Mouse (Mus musculus): ENCODE measurements at regions not wholly inside any gene's neighbourhood (a gene's known extent, or its start where the extent isn't known, plus 50 kb on each side); places are given as distances from the start of the nearest gene placed in this dataset.

DNA sequence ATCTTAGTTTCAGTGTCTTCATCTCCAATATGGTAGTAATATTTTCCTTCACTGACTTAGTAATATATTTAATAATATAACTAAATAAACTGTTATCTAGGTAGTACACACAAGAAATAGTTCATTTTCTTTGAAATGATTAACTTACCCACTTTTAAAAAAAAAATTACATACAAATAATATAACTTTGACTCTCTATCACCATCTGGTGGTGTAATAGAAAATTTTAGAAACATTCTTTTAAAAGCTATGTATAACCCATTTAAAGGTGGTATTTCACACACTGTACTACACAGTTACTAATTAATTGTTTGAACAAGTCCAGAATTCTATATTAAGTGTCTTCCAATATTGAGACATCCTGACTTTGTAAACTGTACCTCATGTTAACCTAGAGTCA lies 53.9 kb upstream of the Olfr266 start:
- DNase-seq (ENCODE audit: low spot score in 2 of 2) = no peak

DNA sequence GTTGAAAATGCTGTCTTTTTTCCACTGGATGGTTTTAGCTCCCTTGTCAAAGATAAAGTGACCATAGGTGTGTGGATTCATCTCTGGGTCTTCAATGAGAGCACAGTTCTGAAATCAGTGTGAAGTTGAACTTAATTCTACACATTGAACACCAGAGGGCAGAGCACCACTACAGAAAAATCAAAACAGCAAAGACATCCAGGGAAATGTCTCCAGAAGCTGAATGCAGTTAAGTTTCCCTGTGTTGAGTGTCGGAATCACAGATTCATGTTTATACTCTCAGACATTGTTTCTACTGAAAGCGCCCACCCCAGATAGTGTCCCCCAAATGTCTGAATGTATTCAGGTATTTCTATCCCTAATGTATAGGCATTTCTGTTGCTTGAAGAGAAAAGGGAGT lies 77.1 kb upstream of the Olfr266 start:
- peak in 1 of 2 experiments; percentile 31 for DNase-seq (ENCODE audit: low spot score in 2 of 2)

DNA sequence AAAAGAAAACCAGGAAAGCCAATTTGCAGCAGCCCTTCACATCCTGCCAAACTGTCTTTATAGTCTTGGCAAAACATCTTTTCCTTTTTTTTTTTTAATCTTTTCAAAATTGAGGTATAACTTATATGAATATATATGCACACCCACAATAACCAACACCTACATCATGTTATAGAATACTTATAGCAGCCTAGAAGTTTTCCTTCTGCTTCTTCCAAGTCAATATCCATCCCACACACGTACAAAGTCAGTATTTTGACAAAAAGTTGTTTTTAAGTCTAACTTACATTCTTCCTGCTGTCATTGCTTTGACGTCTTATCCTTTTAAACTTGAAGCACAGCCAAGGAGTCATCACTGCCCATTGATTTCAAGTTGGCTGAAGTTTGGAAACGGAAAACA lies 80.6 kb upstream of the Olfr266 start:
- DNase-seq (ENCODE audit: low spot score in 2 of 2) = no peak

DNA sequence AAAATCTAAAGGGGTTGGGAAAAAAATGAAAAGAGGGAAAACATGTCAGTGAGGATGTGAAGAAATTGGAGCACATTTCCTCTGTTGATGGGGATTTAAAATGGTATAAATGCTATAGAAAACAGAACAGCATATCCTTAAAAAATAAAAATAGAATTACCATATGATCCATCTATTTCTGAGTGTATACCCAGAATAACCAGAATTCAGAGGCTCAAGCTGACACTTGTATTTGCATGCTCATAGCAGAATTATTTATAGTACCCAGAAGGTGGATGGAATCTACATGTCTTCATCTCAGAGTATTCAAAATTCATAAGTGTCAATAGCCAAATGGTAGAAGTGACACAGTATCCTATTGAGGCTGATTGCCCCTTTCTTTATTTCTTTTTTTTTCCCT lies 99.9 kb upstream of the Kcna3 start:
- no peak for DNase-seq (ENCODE audit: low spot score in 2 of 2)

DNA sequence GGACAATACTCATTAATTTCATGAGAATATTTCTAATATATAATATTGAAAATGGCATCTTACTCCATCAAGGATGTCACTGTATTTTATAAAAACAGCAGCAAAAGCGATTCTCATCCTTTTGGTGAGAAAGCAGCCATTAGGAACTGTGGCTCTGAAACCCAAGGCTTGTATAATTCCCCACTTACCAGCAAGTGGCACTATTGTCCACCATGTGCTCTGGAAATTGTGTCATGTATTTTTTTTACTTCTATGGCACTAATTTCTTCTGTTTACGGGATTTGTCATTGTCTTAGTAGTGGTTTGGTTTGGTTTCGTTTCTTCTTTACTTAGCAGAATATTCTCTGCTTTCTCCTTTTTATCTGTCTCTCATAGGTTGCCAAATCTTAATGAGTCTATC lies 95.9 kb upstream of the Kcna3 start:
- peak in 1 of 2 experiments; percentile 43 for DNase-seq (ENCODE audit: low spot score in 2 of 2)

DNA sequence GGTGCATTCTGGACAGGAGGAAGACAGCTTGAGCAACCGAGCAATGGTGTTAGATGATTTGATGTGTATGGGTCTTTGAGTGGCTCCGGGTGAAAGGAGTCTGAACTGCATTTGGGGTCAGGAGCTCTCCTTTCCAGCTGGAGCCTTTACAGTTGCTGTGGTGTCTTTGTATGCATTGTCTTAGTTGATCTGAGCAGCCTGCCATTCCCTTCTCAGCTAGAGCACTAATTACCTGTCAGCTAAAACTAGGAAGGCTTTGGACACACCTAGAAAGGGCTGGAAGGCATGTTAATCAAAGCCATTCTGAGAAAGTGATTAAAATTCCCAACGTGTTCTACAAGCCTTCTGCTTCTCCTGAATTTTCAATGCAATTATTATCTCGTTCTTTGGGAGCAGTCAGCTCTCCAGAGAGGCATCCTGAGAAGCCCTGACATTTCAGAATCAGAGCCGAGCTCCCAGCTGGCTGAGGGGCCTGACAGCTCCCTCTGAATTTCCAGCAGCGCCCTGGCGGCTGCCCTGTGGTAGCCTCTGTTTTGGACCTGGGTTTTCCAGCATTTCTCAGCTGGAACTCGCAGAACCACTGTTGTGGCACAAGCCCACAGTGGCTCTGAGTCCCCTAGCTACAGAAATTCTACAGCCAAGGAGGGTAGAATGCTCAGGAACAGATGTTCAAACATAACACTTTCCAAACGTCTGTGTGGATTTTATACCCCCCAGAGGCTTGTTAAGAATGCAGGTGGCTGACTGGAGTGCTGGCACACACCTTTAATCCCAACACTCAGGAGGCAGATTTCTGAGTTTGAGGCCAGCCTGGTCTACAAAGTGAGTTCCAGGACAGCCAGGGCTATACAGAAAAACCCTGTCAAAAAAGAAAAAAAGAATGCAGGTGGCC lies 80.2 kb upstream of the Kcna3 start:
- no peak for DNase-seq (ENCODE audit: low spot score in 2 of 2)

DNA sequence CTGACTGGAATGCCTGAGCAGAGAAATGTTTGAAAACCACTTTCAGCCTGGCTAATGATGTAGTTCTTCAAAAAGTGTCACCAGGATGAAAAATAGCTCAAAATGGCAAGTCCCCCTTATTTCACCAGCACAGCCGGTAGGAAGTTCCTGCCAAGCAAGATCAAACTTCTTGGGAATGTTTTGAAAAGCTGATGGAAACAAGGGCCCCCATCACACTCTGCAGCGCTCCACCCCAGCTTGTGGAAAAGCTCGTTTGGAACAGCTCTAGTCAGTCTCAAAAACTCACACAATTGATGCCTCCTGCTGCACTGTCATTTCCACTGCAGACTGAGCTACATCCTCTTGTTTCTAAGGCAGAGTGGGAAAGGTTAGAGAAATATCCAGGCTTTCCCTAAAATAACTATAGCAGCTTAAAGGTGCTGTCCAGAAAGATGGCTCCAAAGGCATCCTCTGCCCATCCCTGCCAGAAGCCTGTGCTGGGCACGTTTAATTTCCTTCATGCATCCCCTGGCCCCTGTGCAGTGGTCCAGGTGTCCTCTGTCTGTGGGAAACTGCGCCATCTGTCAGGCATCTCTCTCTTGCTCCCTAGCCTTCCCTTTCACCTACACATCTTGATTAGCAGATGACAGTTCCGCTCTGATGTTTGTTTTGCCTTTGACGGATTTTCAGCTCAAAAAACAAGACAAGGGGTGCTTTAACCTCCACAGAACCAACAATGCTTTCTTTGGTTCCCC lies 78.6 kb upstream of the Kcna3 start:
- no peak for DNase-seq (ENCODE audit: low spot score in 2 of 2)

DNA sequence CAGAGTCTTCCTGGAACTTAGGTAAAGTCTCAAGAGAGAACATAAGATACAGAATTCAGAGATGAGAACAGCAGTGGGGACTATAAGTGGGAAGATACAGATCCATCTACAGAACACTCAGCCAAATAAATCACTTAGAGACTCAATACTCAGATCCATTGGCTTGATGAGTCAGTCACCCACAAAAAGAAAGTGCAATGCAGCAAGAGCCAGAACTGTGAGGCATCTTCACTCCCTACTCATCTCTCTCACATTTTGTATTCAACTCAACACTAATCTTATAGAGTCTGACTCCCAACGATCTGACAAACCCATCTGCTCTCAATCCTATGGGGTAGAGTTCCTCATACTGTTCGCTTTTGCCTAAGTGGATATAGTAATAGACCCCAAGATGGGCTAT lies 77.8 kb upstream of the Kcna3 start:
- DNase-seq (ENCODE audit: low spot score in 2 of 2) = peak in 1 of 2 experiments; percentile 47

DNA sequence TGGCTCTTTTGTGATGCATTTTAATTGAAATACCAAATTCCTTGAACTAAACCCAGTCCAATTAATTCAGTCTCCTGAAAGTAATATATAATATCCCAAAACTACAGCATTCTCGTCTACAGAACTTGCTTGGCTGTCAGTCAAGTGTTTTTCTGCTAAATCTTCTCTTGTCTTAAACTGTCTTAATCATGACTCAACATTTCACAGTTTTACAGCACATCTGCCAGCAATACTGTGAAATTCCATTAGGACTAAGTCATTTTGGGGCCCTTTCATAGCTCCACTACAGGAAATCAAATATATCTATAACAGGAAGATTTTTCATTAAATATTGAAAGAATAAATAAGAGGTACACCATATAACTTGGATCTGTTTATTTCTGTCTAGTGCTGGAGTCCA lies 75.4 kb upstream of the Kcna3 start:
- DNase-seq (ENCODE audit: low spot score in 2 of 2) = no peak

DNA sequence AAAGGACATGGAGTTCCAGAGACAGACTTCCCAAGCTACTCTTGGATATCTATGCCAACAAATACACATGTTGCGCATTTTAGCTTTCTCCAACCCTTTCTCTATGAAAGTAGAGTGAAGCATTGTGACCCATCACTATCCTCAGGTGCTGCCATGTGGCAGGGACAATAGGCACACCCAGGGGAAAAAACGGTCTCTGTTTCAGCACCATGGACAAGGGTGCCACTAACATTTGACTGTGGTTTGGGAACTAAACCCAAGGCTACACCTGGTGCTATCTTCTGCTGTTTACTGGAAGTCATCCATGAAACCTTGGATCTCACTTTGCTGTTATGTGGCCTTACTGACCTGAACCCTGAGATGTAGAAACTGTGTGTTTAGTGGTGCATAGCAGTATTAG lies 73.5 kb upstream of the Kcna3 start:
- DNase-seq (ENCODE audit: low spot score in 2 of 2) = no peak

DNA sequence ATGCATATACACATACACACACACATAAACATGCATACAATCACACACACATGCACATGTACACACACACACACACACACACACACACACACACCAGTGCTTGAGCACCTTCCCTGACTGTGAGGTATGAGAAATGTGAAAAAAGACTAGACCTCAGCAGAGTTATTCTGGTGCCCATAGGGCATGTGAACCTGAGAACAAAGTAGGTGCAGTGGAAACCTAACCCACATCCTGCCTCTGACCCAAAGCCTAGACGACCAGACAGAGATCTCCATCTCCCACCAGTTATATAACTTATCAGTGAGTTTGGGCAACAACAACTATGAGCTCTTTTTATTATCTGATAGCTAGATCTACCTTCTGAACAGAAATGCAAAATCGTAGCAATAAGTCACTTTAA lies 69.8 kb upstream of the Kcna3 start:
- no peak for DNase-seq (ENCODE audit: low spot score in 2 of 2)

DNA sequence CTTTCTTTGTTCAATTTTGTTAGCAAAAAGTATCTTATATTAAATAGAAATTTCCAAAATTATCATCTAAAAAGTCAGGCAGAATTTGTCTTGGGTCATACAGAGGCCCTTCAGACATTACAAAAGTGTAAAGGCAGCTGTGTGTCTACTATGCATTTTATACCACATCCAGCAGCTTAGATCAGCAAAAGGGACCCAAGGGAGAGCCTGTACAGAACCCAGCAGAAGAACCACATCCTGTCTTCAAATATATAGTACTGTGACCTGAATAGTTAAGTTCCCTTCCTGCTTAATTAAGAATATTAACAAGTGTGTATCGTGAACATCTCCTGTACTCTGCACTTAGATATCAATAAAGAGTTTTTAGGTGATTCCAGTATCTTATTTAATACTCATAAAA lies 68.5 kb upstream of the Kcna3 start:
- DNase-seq (ENCODE audit: low spot score in 2 of 2) = no peak

DNA sequence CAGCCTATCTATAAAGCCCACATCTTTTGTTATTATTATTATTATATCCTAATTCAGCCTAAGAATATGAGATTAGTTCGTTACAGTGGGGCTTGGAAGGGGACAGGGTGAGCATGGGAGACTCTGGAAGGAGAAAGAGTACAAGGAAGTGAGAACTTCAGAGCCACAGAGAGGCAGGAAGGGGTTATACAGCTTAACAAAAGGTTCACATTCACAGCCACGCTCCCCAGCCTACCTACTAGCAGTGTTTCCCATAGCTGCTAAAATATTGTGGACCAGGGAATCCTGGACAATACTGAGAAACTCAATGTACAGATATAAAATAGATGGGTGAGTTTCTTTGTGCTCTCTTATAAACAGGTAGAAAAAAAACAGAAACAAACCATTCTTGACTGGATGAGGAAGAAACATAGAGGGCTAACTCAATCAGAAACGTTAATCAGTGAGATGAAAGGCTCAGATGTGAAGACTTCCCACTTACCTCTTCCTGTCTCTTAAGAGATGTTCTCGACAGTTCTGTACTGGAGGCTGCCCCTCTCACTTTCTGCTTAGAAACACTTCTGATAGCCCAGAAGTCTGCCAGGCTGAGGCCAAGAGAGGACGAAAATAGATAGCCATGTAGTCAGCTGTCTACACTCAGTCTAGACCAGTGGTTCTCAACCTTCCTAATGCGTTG lies 61.7 kb upstream of the Kcna3 start:
- no peak for DNase-seq (ENCODE audit: low spot score in 2 of 2)

DNA sequence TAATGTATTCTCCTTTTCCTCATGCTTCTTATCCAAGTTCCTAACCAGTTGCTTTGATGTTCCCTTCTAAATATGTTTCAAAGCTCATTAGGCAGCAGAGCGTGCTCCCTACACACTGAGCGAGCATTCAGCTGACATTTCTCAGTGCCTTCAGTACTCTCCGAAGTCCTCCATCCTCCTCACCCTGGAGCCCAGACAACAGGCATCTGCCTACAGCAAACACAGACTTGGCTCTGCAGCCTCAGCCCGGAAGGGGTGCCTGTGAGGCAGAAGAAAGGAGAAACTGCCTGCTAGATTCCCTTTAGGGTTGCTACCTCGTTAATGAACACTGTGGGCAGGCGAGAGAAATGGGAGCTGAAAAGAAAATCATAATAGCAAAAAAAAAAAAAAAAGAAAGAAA lies 57.2 kb upstream of the Kcna3 start:
- DNase-seq (ENCODE audit: low spot score in 2 of 2) = peak in 1 of 2 experiments; percentile 34

DNA sequence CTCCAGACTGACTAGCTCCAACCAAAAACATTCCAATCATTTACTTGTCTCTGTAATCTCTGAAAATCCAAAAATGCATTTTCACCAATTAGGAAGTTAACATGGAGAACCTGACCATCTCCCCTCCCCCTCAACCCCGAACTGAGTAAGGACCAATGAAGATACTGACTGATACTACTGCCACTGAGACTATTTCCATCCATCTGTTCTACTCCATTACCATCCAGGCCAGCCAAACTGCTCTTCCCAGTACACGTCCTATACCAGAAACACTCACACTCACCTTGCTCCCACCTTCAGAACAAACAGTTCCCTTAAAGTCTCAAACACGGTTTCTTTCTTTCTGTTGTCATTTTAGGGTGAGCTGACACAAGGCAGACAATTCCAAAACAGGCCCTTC lies 55.1 kb upstream of the Kcna3 start:
- DNase-seq (ENCODE audit: low spot score in 2 of 2) = no peak

DNA sequence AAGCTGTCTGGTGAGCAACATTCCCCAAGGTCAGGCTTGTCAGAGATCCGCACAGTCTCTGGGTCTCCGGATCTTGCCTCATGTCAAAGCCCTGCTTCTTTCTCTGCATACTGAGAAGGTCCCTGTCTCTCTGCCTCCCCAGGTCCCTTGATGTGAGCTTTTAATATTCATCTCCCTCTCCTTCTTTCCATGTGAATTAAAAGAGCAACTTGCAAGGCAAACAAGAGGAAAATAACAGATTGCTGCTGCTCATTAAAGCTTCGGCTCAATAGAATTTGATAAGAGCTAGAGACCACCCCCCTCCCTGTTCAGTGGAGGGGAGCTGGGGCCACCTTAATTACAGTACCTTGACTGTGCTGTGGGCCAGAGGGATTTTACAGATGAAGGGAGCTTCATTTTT lies 54.6 kb upstream of the Kcna3 start:
- DNase-seq (ENCODE audit: low spot score in 2 of 2) = no peak

DNA sequence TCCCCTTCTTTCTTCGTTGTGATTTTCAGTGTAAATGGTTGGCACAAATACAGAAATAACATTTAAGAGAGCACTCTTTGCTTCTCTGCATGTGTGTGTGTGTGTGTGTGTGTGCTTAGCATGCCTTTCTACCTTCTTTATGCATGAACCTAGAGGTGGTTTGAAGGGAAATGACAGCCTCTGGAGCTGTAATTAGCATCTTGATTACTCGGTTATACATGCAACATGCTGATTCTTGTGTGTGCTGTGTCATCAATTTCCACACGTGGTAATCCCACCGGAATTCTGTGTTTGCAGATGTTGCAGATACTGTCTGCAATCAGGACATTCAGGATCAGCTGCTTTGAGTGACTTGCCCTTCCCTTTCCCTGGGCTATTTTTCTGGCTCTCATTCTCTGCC lies 51.7 kb upstream of the Kcna3 start:
- DNase-seq (ENCODE audit: low spot score in 2 of 2) = no peak

Data from left cerebral cortex, adult 9 months (tissue).